Mouse (Mus musculus): ENCODE data around the gene Ovgp1. TPM values are rescaled to one million over a fixed set of nuclear protein-coding genes. Genes with fewer than 3 reads are reported as not detected.
A peak's percentile ranks its signal among the peaks of the same experiment; 100 is the strongest.

Gene Ovgp1
- 1.9 and 2.2 TPM in 2 replicates for polyA plus RNA-seq (2014; fragmentation: Nextera tagmentation; extraction: Ambion mirVana)

- Histone ChIP-seq H3K27me3 (ENCODE audit: control insufficient read depth, insufficient read depth, low read length) (no peaks in the 10 kb centered on the region), H3K4me2 (replicated peaks; ENCODE audit: low read depth, low read length) (no peak within 1 kb of the TSS), H3K4me1 (ENCODE audit: control insufficient read depth, insufficient read depth, low read length) (no peaks in the 10 kb centered on the region), H3K9ac (ENCODE audit: low read depth, low read length) (no peak within 1 kb of the TSS), H3K27ac (ENCODE audit: low read depth, low read length) (no peak within 1 kb of the TSS), H3K9me3 (ENCODE audit: control insufficient read depth, low read length) (no peaks in the 10 kb centered on the region), H3K36me3 (ENCODE audit: control insufficient read depth, insufficient read depth, low read length) (peaks cover 21% of the 10 kb centered on the region), H3K4me3 (ENCODE audit: low read length) (no peak within 1 kb of the TSS)
- WGBS, result 66% methylated on average over 3 of the region's 3 CpGs
- no peak for ATAC-seq (ENCODE audit: low FRiP score, low TSS enrichment)
These were observed at the start of gene Ovgp1 for GRCm38 (mm10) chr3:105973411-105973810. Gene Ovgp1 (plus strand): TSS chr3:105973711.

- Histone ChIP-seq H3K9me3 (ENCODE audit: control insufficient read depth, low read length) (no peaks in the 10 kb centered on the region), H3K9ac (ENCODE audit: low read depth, low read length) (no peak overlapping the region), H3K36me3 (ENCODE audit: control insufficient read depth, insufficient read depth, low read length) (no peaks in the 10 kb centered on the region), H3K27ac (ENCODE audit: low read depth, low read length) (no peak overlapping the region), H3K4me3 (ENCODE audit: low read length) (no peak overlapping the region), H3K4me1 (ENCODE audit: control insufficient read depth, insufficient read depth, low read length) (no peaks in the 10 kb centered on the region), H3K4me2 (replicated peaks; ENCODE audit: low read depth, low read length) (no peak overlapping the region), H3K27me3 (ENCODE audit: control insufficient read depth, insufficient read depth, low read length) (no peaks in the 10 kb centered on the region)
- 84% methylated on average over 9 of the region's 9 CpGs for WGBS
- no peak for ATAC-seq (ENCODE audit: low FRiP score, low TSS enrichment)
These were observed 48.9 kb upstream of the Ovgp1 start for GRCm38 (mm10) chr3:105924616-105925015.

GRCm38 (mm10) chr3:105927561-105928194, 45.8 kb upstream of the Ovgp1 start:
- Histone ChIP-seq H3K36me3 (ENCODE audit: control insufficient read depth, insufficient read depth, low read length) (no peaks in the 10 kb centered on the region), H3K4me1 (ENCODE audit: control insufficient read depth, insufficient read depth, low read length) (no peaks in the 10 kb centered on the region), H3K9me3 (ENCODE audit: control insufficient read depth, low read length) (no peaks in the 10 kb centered on the region), H3K4me3 (ENCODE audit: low read length) (no peak overlapping the region), H3K27me3 (ENCODE audit: control insufficient read depth, insufficient read depth, low read length) (no peaks in the 10 kb centered on the region), H3K9ac (ENCODE audit: low read depth, low read length) (no peak overlapping the region), H3K4me2 (replicated peaks; ENCODE audit: low read depth, low read length) (no peak overlapping the region), H3K27ac (ENCODE audit: low read depth, low read length) (no peak overlapping the region)
- WGBS, result 39% methylated on average over 7 of the region's 7 CpGs
- peak; percentile 74 for ATAC-seq (ENCODE audit: low FRiP score, low TSS enrichment)

DNA sequence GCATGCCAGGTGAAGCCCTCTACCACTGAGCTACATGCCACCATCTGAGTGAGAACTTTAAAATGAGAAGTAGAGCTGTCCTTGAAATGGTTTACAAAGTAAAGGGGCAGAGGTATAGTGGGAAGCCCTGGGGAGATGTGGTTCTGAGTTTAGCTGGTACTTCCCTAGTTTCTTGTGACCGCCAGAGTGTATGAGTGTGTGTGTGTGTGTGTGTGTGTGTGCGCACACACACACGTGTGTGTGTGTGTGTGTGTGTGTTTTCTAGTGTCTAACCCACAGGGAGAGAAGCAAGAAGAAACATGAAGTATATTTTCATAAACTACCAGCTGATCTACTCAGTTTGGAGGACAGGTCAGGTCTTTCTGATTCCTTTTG, 45.3 kb upstream of the Ovgp1 start:
- H3K4me1 ChIP-seq (ENCODE audit: control insufficient read depth, insufficient read depth, low read length), result no peaks in the 10 kb centered on the region
- no peak overlapping the region for H3K4me2 ChIP-seq (replicated peaks; ENCODE audit: low read depth, low read length)
- H3K4me3 ChIP-seq (ENCODE audit: low read length), result no peak overlapping the region
- no peaks in the 10 kb centered on the region for H3K36me3 ChIP-seq (ENCODE audit: control insufficient read depth, insufficient read depth, low read length)
- no peaks in the 10 kb centered on the region for H3K9me3 ChIP-seq (ENCODE audit: control insufficient read depth, low read length)
- H3K27me3 ChIP-seq (ENCODE audit: control insufficient read depth, insufficient read depth, low read length), result no peaks in the 10 kb centered on the region
- H3K9ac ChIP-seq (ENCODE audit: low read depth, low read length), result no peak overlapping the region
- ATAC-seq (ENCODE audit: low FRiP score, low TSS enrichment), result no peak
- 86% methylated on average over 3 of the region's 3 CpGs for WGBS
- H3K27ac ChIP-seq (ENCODE audit: low read depth, low read length), result no peak overlapping the region

GRCm38 (mm10) chr3:105928781-105929180, 44.7 kb upstream of the Ovgp1 start:
- 85% methylated on average over 6 of the region's 6 CpGs for WGBS

DNA sequence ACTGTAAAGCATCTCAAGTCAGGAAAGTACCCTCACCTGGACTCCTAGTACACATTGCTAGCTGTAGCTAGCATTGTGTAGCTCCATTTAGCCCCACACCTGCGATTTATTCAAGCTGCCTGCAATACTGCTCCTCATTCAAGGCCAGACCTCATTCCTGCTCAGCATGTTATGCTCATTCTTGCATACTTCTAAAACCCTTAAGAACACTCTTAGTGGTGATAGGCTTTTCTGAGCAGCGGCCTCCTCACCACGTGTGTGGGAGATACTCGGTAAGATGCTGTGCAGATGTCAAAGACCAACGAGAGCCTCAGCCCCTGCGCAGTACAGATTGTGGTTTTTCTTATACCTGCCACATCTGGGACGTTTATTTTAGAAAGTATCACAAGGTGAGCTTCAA, 43.7 kb upstream of the Ovgp1 start:
- WGBS, result 83% methylated on average over 7 of the region's 7 CpGs
- no peaks in the 10 kb centered on the region for H3K27me3 ChIP-seq (ENCODE audit: control insufficient read depth, insufficient read depth, low read length)
- H3K9me3 ChIP-seq (ENCODE audit: control insufficient read depth, low read length), result no peaks in the 10 kb centered on the region
- H3K27ac ChIP-seq (ENCODE audit: low read depth, low read length), result no peak overlapping the region
- H3K4me1 ChIP-seq (ENCODE audit: control insufficient read depth, insufficient read depth, low read length), result no peaks in the 10 kb centered on the region
- no peak for ATAC-seq (ENCODE audit: low FRiP score, low TSS enrichment)
- no peak overlapping the region for H3K4me2 ChIP-seq (replicated peaks; ENCODE audit: low read depth, low read length)
- no peak overlapping the region for H3K4me3 ChIP-seq (ENCODE audit: low read length)
- H3K9ac ChIP-seq (ENCODE audit: low read depth, low read length), result no peak overlapping the region
- H3K36me3 ChIP-seq (ENCODE audit: control insufficient read depth, insufficient read depth, low read length), result no peaks in the 10 kb centered on the region

More at GRCm38 (mm10) chr3:105928781-105929180, 44.7 kb upstream of the Ovgp1 start:
- Histone ChIP-seq H3K27ac (ENCODE audit: low read depth, low read length) (no peak overlapping the region), H3K27me3 (ENCODE audit: control insufficient read depth, insufficient read depth, low read length) (no peaks in the 10 kb centered on the region), H3K9me3 (ENCODE audit: control insufficient read depth, low read length) (no peaks in the 10 kb centered on the region), H3K9ac (ENCODE audit: low read depth, low read length) (no peak overlapping the region), H3K4me1 (ENCODE audit: control insufficient read depth, insufficient read depth, low read length) (no peaks in the 10 kb centered on the region), H3K36me3 (ENCODE audit: control insufficient read depth, insufficient read depth, low read length) (no peaks in the 10 kb centered on the region), H3K4me2 (replicated peaks; ENCODE audit: low read depth, low read length) (no peak overlapping the region), H3K4me3 (ENCODE audit: low read length) (no peak overlapping the region)
- no peak for ATAC-seq (ENCODE audit: low FRiP score, low TSS enrichment)

DNA sequence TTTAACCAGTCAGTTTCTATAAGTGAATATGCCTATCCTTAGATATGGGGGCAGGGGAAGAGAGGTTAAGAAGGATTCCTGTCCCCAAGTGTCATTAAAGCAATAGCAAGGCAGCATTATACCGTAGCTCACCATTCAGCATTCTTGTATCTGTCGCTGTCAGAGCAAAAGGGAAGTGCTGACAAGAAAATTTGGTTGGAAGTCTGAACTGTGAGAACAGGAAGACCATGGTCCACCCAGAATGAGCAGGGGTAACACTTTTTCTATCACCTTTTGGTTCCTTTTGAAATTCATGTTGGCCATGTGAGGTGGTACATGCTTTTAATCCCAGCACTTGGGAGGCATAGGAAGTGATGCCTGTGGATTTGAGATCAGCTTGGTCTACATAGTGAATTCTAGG, 42.4 kb upstream of the Ovgp1 start:
- no peak overlapping the region for H3K4me3 ChIP-seq (ENCODE audit: low read length)
- H3K36me3 ChIP-seq (ENCODE audit: control insufficient read depth, insufficient read depth, low read length), result no peaks in the 10 kb centered on the region
- no peak overlapping the region for H3K4me2 ChIP-seq (replicated peaks; ENCODE audit: low read depth, low read length)
- 96% methylated on average over 2 of the region's 2 CpGs for WGBS
- H3K27ac ChIP-seq (ENCODE audit: low read depth, low read length), result no peak overlapping the region
- no peaks in the 10 kb centered on the region for H3K9me3 ChIP-seq (ENCODE audit: control insufficient read depth, low read length)
- no peak for ATAC-seq (ENCODE audit: low FRiP score, low TSS enrichment)
- H3K4me1 ChIP-seq (ENCODE audit: control insufficient read depth, insufficient read depth, low read length), result no peaks in the 10 kb centered on the region
- no peaks in the 10 kb centered on the region for H3K27me3 ChIP-seq (ENCODE audit: control insufficient read depth, insufficient read depth, low read length)
- H3K9ac ChIP-seq (ENCODE audit: low read depth, low read length), result no peak overlapping the region

GRCm38 (mm10) chr3:105932240-105933071, 41.1 kb upstream of the Ovgp1 start, which contains the start of gene I830077J02Rik:
Gene I830077J02Rik (minus strand): TSS chr3:105932664.
- Histone ChIP-seq H3K4me3 (ENCODE audit: low read length) (no peak within 1 kb of the TSS), H3K36me3 (ENCODE audit: control insufficient read depth, insufficient read depth, low read length) (no peaks in the 10 kb centered on the region), H3K27ac (ENCODE audit: low read depth, low read length) (no peak within 1 kb of the TSS), H3K4me2 (replicated peaks; ENCODE audit: low read depth, low read length) (no peak within 1 kb of the TSS), H3K27me3 (ENCODE audit: control insufficient read depth, insufficient read depth, low read length) (no peaks in the 10 kb centered on the region), H3K9me3 (ENCODE audit: control insufficient read depth, low read length) (no peaks in the 10 kb centered on the region), H3K9ac (ENCODE audit: low read depth, low read length) (no peak within 1 kb of the TSS), H3K4me1 (ENCODE audit: control insufficient read depth, insufficient read depth, low read length) (no peaks in the 10 kb centered on the region)
- WGBS, result 68% methylated on average over 8 of the region's 8 CpGs
- no peak for ATAC-seq (ENCODE audit: low FRiP score, low TSS enrichment)

DNA sequence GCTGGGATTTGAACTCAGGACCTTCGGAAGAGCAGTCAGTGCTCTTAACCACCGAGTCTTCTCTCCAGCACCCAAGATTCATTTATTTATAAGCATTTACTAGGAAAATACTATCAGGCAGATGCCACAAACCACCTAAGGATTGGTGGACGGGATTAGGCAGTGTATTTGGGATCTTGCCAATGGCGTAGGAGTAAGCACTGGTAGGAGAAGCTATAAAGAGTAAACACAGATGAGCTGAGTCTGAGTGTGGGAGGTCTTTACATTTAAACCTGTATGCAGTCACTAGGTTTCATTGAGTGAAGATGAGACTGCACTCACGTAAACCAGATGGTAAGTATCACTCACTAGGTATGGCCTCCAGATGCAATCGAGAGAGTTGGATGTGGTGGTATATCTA, 39.6 kb upstream of the Ovgp1 start:
- no peak overlapping the region for H3K4me3 ChIP-seq (ENCODE audit: low read length)
- no peak overlapping the region for H3K4me2 ChIP-seq (replicated peaks; ENCODE audit: low read depth, low read length)
- H3K9me3 ChIP-seq (ENCODE audit: control insufficient read depth, low read length), result no peaks in the 10 kb centered on the region
- no peaks in the 10 kb centered on the region for H3K4me1 ChIP-seq (ENCODE audit: control insufficient read depth, insufficient read depth, low read length)
- ATAC-seq (ENCODE audit: low FRiP score, low TSS enrichment), result no peak
- H3K36me3 ChIP-seq (ENCODE audit: control insufficient read depth, insufficient read depth, low read length), result no peaks in the 10 kb centered on the region
- 94% methylated on average over 6 of the region's 6 CpGs for WGBS
- H3K27ac ChIP-seq (ENCODE audit: low read depth, low read length), result no peak overlapping the region
- H3K9ac ChIP-seq (ENCODE audit: low read depth, low read length), result no peak overlapping the region
- H3K27me3 ChIP-seq (ENCODE audit: control insufficient read depth, insufficient read depth, low read length), result no peaks in the 10 kb centered on the region
